Mouse (Mus musculus) retina, postnatal 7 days (tissue): ENCODE results near the gene 0610030E20Rik.
A peak's percentile ranks its signal among the peaks of the same experiment; 100 is the strongest.

ENCODE experiments used
- DNase-seq: peaks from one replicate; pipeline ENCODE4 v3.0.0-alpha.2; 2012; ENCODE audit warnings: low read depth, low spot score

0610030E20Rik gene

DNA sequence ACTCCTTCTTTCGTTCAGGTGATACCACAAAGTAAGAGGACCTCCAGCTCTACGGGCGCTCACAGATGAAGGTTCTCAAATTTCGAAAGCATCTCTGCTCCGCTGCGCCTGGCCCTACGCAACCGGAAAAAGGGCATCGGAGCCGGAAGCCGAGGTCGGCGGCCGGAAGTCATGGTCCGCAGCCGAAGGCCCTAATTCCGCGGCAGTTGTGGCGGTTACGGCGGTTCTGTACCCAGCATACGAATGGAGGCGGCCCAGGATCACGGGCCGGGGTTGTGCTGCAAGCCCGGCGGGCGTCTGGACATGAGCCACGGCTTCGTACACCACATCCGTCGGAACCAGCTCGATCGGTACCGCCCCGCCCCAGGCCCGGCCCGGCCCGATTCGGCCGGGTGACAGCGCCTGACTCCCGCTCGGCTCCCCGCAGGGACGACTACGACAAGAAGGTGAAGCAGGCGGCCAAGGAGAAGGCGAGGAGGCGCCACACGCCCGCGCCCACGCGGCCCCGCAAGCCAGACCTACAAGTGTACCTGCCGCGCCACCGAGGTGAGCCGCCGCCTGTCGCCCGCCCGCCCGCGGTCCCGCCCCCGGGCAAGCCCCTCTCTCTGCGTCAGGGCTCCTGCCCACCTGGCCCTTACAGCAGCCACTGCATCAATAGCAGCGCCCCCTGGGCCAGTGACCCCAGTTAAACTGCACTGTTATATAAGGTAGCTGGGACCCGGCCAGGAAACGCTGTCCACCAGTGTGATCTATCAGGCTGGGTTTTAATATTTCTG lies at the start of gene 0610030E20Rik:
TSS of gene 0610030E20Rik (plus strand) at position 152 of the 776 bp plus-strand sequence.
- no peak for DNase-seq

DNA sequence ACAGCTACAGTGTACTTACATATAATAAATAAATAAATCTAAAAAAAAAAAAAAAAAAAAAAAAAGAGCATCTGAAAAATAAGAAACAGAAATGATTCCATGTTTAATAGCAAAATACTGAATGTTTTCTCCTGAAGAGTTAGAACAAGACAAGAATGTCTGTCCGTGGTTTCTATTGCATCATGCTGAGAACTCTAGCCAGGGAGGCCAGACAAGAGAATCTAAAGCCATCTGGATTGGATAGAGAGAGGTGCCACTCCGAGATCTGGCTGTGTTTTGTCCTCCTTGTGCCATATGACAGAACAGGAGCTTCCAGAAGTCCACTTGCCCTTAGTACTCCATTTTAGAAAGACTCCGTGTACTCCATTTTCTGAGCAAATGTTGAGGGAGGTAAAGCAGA lies 49.3 kb upstream of the 0610030E20Rik start:
- no peak for DNase-seq

DNA sequence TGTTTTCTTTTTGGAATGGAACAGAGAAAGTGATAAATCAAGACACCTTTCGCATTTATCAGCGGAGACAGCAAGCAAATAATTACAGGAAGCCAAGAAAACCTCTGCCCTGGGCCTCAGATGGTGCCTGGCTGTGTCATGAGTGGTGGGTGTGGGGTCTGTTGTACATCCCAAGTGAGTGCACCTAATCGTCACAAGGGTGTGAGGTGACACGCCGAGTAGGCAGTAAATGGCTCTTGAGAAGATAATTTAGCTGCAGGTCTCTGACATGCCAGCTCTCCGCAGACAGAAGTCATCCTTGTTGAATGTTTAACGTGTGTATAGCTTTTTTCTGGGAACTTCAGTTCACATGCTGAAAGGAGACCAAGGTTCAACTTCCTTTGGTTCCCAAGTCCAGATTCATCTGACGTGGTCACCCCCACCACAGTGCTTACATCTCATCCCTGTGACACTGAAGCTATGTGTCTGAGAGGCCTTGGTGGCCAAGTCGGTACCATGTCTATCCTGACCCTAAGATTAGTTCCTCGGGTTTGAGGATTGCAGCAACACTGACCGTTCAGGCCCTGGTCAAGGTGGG lies 44.7 kb upstream of the 0610030E20Rik start:
- no peak for DNase-seq

DNA sequence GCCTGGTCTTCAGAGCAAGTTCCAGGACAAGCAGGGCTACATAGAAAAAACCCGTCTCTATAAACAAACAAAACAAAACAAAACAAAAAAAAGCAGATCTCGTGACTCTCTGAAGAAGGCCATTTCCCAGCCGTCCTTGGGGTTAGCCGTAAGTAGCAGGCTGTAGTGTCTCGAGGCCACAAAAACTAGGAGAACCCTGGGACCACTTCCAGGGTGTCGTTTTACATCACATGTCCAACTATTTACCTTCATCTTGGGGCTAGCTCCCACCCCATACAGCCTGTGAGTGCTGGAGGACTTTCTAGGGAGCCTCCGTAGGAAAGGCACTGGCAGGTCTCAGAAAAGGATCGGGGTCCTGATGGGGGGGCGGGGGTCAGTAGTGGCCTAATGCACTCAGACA lies 43.6 kb upstream of the 0610030E20Rik start:
- DNase-seq = no peak

DNA sequence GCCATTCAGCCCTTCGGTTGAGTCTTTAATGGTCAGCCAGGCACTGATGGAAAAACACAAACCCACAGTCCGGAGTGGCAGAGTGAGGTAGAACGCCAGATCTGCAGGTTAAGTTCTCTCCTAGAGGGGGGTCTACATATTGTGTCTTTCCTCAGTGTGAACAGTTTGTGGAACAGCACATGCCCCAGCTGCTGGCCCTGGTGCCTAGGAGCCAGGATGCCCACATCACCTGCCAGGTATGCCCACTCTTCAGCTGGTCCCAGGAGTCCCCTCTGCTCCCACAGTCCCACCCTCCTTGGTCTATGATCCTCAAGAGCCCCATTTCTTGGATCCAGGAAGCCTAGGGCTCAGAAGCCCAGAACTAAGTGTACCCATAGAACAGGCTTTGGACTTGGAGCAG lies 34.9 kb upstream of the 0610030E20Rik start:
- DNase-seq = no peak

DNA sequence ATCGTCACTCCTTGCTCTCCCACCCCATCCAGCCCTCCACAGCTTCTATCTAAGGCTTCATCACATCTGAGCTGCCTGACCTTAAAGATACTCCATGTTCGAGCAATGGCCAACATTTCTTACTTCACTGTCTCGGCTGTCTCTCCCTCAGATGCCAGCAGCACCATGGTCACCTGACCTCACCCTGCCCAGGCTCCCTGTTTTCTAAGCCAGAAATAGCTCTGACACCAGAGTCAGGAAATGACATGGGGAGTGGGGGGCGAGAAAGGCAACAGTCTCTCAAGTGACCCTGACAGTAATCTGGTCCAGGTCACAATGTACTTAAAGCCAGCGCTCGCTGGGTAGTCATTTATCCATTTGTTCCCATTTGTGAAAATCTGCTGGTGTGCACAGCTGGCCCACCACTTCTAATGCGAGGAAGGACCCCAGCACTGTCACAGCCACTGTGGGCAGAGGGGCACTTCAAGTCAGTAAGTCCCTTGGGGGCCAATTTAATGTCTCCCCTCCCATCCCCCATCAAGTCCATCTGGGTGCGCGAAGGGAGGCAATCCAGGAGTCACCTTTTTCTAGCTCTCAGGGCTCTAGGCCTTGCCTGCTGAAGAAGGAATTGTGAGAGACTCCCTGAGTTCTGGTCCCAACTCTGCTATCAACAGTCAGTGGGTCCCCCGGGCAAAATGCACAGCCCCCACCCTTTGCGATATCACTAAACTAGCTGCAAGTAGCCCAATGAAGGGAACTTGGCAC lies 33.8 kb upstream of the 0610030E20Rik start:
- DNase-seq = no peak

DNA sequence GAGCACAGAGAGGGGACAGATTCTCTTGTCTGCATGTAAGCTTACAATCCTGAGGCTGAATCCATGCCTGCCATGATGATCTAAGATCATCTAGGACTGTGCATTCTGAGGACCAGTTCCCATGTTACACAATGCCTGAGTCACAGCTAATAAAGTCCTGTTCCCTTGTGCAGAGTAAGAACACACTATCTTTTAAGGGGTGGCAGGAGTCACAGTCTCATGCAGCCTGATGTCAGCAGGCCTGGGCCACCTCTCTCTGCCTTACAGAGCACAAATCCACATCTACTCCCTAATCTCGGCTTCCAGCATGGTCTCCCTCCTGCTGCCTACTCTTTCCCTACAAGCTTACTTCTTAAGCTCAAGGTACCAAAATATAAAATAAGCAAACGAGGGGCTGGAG lies 31.7 kb upstream of the 0610030E20Rik start:
- DNase-seq = no peak

DNA sequence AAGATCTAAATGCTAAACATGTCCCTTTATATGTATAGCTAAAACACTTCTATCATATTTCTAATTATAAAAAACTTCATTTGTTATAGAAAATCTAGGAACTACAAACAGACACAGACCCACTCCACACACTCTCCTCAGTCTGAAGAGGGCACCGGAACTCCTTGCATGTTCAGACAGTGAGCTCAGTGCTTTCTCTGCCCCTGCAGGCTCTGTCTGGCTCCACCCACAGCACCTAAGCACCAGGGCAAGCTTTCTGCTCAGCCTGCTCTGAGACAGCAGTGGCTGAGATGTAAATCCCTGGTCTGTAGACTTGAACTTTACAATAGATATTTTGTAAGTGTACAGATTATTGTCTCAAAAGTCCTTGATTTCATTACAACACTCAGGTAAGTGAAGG lies 31.1 kb upstream of the 0610030E20Rik start:
- DNase-seq = no peak

DNA sequence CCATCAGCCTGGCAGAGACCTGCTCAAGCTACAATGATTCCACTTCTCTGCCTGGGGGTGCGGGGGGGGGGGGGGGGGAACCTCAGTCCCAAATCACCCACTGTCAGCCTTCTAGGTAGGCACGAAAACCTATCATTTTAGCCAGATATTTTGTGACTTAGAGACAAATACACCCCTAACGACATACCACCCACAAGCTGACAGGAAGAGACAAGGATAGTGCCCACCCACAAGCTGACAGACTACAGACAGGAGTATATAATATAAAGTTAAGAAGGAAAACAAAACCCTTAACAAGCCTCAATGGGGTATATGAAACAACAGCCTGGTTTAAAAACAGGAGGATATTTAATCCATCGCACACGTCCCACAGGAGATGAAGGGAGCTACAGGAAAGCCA lies 28.7 kb upstream of the 0610030E20Rik start:
- DNase-seq = no peak

DNA sequence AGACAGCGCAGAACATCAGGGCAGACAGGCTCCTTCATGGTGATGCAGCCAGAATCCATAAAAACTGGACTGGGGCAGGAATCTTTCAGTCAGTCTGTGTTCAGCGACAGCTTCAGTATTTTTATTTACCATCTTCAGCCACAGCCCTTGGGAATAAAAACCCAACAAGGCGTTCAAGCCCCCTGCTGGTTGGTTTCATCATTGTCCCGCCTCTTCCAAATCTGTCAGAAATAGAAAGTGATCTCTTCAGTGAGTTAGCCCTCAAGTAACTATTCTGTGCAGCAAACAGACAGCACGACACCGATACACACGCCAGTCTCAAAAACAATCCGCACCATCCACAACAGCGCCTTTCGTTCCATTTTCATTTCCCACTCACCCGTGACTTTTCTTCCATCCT lies 28.1 kb upstream of the 0610030E20Rik start:
- no peak for DNase-seq

DNA sequence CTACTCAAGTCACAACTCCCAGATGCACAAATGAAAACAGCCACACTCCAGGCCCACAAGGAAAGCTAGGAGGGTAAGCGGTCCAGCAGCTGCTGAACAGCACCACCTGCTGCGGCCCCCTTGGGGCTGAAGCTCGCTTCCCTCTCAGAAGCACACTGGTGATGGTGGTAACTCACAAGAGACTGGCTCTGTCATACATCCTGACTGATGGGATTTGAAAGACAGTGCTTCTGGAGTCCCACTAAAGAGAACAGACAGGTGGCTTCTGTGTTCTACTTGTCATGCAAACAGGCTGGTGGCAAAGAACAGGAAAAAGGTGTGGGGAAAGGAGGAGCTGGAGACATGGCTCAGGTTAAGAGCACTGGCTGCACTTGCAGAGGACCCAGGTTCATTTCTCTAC lies 24.2 kb upstream of the 0610030E20Rik start:
- no peak for DNase-seq

DNA sequence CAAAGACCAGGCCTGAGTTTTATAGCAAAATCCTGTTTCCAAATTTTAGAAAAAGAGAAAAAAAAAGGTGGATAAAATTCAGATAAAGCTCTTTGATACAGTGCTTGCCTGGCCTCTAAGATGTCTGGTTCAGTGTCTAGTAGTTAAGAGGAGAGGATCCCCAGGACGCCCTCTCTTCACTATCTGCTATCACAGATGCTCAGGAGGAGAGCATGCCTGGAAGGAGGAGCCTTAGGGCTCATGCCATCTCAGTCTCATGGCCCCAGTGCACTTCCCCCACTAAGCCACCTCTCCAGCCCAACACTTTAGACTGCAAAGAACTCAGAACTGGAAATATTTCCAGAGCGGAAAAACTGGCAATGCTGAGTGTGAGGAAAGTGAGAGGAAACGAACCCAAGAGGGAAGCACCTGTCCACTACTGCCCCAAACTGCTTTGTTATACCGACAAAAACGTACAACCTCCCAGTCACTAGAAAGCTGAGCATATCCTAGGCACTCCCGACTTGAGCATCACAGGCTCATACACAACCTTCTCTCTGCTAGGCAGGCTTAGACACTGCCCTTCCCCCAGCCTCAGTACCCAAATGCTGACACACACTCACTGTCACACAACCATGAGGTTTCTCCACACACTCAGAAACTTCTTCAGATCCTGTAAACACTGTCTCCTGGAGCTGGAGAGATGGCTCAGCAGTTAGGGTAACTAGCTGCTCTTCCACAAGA lies 23.2 kb upstream of the 0610030E20Rik start:
- DNase-seq = no peak

DNA sequence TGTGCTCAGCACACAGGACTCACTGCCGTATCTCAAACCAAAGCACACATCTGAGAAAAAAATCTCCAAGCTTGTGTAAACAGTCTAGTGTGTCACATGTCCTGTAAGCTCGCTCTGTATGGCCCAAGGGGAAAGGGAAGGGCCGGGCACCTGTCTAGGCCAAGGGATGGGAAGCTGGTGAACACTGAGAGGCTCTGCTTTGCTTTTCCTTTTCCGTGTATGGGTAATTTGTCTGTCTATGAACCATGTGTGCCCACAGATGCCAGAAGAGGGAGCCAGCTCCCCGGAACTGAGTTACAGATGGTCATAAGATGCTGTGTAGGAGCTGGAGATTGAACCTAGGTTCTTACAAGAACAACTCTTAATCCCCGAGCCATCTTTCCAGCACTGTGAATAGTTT lies 20.8 kb upstream of the 0610030E20Rik start:
- no peak for DNase-seq

DNA sequence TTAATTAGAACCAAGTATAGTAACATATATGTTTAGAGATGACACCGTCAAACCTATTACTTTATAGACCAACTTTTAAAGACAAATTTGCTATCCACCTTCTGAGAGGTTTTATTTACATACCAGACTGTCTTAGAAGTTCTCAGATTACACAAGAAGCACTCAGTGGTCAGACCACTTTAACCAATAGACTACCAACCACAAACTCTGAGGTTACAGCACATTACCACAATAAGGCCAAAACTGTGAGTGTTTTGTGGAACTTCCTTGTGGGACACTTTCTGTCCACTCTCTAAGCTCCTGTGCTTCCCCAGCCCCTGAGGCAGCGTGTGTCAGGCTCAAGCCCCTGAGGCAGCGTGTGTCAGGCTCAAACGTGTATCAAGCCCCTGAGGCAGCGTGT lies 18.1 kb upstream of the 0610030E20Rik start:
- DNase-seq = no peak

DNA sequence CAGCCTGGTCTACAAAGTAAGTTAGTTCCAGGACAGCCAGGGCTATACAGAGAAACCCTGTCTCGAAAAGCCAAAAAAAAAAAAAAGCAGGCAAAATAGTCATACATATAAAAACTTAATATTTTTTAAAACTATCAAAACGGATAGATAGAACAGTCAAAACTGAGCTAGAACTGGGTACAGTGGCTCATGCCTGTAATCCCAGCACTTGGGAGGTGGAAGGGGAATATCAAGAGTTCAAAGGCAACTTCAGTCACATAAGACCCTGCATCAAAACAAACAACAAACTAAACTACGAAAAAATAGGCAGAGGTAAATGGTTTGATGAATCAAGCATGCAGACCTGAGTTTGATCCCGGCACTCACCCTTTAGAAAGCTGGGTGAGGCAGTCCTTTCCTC lies 17.0 kb upstream of the 0610030E20Rik start:
- no peak for DNase-seq

DNA sequence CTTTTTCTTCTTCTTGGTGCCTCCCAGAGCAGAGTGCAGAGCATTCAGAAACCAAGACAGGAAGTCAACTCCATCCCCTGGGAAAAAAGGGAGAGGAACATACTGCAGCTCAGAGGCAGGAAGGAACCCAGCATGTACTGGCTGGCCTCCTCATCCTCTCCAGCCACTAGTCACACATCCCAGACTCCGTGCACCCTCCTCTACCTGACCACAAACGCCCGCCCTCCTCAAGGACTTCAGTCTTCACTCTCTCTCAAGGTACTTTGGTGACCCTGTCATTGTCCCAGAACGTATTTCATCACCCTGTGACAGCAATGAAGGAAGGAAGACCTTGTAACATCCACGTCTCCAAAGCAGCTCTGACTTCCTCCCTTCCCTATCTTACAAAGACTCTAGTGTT lies 14.0 kb upstream of the 0610030E20Rik start:
- no peak for DNase-seq

DNA sequence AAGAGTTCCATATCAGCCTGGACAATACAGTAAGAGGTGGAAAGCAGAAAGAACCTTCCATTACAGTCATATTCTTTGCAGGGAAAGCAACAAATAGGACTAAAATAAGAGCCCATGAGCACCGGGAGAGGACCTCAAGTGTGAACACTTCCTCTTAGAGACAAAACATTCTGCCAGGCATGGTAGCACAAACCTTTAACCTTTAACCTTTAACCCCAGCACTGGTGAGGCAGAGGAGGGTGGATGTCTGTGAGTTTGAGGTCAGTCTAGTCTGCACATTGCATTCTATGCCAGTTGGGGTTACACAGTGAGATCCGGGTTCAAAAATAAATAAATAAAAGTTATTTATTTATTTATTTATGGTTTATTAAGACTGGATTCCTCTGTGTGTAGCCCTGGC lies 6.6 kb upstream of the 0610030E20Rik start:
- DNase-seq = no peak

DNA sequence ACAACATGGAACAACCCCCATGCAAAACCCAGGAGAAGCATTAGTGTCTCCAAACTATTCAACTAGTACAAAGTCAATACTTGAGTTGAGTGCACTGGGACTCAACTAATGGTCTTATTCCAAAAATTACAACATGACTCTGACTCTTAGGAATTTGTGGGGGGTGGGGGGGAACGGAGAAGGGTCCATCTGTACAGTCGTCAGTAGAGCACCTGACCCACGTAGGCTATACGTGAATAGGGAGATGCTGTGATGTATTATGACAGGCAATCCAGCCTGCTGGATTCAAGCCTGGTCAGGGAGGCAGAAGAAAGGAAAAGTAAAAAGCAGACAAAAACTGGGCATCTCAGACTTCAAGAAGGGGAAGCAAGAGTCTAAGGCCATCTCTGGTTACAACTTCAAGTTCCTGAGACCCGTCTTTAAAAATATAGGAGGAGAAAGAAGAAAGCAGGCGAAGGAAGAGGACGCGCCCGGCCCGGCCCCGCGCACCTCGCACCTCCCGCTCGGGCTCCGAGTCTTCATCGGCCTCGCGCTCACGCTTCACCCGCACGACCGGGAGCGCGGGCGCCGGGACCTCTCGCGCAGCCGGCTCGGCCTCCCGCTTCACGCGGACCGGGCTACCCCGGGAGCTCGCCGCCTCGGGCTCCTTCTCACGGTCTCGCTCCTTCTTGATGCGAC lies 2.6 kb upstream of the 0610030E20Rik start:
- no peak for DNase-seq

DNA sequence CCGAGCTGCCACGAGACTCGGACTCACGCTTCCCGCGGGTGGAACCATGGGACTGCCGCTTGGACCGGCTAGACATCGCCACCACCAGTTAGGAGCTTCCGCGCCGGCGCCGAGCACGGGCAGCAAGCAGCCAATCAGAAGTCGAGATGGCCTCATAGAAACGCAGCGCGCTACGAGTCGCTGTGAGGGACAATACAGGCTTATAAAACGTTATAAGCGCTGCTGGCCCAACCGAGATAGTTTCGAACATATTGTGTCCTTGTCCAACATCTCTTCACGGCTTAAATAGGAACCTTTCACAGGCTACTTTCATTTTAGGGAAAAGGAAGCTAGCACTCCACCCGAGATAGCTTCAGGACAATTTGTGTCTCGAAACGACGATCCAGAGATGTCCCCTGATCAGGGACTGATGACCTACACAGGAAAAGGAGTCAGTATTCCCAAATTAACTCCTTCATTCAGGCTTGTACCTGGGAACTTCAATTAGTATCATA lies 2.0 kb upstream of the 0610030E20Rik start, which contains the start of gene Usp39:
TSS of gene Usp39 (minus strand) at position 111 of the 494 bp plus-strand sequence.
- DNase-seq = peak; percentile 91

DNA sequence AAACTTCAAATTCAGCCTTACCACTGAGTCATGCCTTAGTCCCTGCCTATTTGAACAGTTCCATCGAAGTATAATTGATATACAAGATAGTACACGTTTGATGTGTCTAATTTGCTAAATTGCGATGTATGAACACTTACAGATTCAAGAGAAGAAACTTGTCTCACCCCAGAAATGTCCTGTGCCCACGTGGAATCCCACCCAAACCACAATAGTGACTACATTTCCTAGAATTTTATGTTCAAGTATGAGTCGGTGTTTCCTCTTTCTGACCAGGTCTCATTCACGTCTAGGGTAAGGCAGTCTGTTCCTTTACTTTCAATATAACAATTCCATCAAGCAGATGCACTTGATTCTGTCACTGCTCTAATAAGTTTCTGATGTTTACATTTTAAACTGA lies 1.5 kb upstream of the 0610030E20Rik start:
- no peak for DNase-seq

DNA sequence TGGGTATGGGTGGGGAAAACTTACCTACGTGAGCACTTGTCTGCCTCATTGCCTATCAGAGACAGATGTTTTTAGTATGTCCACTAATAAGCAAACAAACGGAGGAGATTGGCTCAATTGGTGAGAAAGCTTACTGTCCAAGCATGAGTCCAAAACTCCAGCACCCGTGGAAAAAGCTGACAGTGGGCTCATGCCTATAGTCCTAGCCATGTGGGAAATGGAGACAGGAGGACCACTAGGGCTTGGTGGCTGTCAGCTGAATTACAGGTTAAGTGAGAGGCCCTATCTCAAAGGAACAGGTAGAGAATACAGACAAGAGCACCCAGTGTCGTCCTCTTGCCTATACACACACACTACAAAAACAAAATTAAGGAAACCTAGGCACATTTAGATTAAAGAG lies 856 bp upstream of the 0610030E20Rik start:
- DNase-seq = no peak
